Mouse (Mus musculus) thymus, postnatal 14 days (tissue): ENCODE measurements around the gene Taf11.

Experiments used
- DNase-seq: peaks from one replicate; pipeline ENCODE4 v3.0.0; 2021

The Taf11 gene

GRCm38 (mm10) chr17:27920676-27921075 is 11.0 kb upstream of the Taf11 start:
- no peak for DNase-seq

- DNase-seq, result no peak
These were observed 6.7 kb upstream of the Taf11 start for GRCm38 (mm10) chr17:27916366-27916765.

GRCm38 (mm10) chr17:27914742-27915141 is 5.1 kb upstream of the Taf11 start:
- no peak for DNase-seq

- no peak for DNase-seq
These were observed 1.7 kb upstream of the Taf11 start for GRCm38 (mm10) chr17:27911371-27911770.

- peak; percentile 93 for DNase-seq
These were observed 589 bp downstream of the Taf11 start, which contains the start of gene Anks1 for GRCm38 (mm10) chr17:27908888-27909621. Gene Anks1, plus strand, starts transcription at chr17:27909306.

- DNase-seq, result peak; percentile 41
These were observed 1.3 kb downstream of the Taf11 start for GRCm38 (mm10) chr17:27908206-27908887.

- peak; percentile 92 for DNase-seq
These were observed 2.0 kb downstream of the Taf11 start for GRCm38 (mm10) chr17:27907512-27908205.

- DNase-seq, result no peak
These were observed 23.0 kb downstream of the Taf11 start for GRCm38 (mm10) chr17:27886499-27887210.

- no peak for DNase-seq
These were observed 25.6 kb downstream of the Taf11 start for GRCm38 (mm10) chr17:27883994-27884393.

- no peak for DNase-seq
These were observed 26.5 kb downstream of the Taf11 start for GRCm38 (mm10) chr17:27883129-27883528.

GRCm38 (mm10) chr17:27881518-27881917 is 28.1 kb downstream of the Taf11 start:
- DNase-seq, result no peak

GRCm38 (mm10) chr17:27874510-27874909 is 35.1 kb downstream of the Taf11 start:
- DNase-seq, result no peak

- DNase-seq, result no peak
These were observed 36.1 kb downstream of the Taf11 start for GRCm38 (mm10) chr17:27873583-27873982.

GRCm38 (mm10) chr17:27871851-27872250 is 37.8 kb downstream of the Taf11 start:
- no peak for DNase-seq

GRCm38 (mm10) chr17:27866737-27867136 is 42.9 kb downstream of the Taf11 start:
- DNase-seq, result no peak

- DNase-seq, result no peak
These were observed 44.2 kb downstream of the Taf11 start for GRCm38 (mm10) chr17:27865461-27865860.

- DNase-seq, result no peak
These were observed 50.5 kb downstream of the Taf11 start for GRCm38 (mm10) chr17:27859131-27859530.

- DNase-seq, result no peak
These were observed 51.8 kb downstream of the Taf11 start for GRCm38 (mm10) chr17:27857649-27858475.

- peak; percentile 32 for DNase-seq
These were observed 52.6 kb downstream of the Taf11 start for GRCm38 (mm10) chr17:27856798-27857648.

- peak; percentile 82 for DNase-seq
These were observed 53.3 kb downstream of the Taf11 start, which contains the start of gene Uhrf1bp1 for GRCm38 (mm10) chr17:27856265-27856797. Gene Uhrf1bp1, plus strand, starts transcription at chr17:27856441.
